Mouse (Mus musculus): ENCODE measurements around the gene Dynlt1b. TPM values are rescaled to one million over a fixed set of nuclear protein-coding genes. Genes with fewer than 3 reads are reported as not detected.
"Not testable (repeated sequence)": the region's sequence is repeated elsewhere in the genome, so short reads cannot be mapped to it uniquely, and the experiment has no call there.

The Dynlt1b gene
- 10 to 100 TPM; 26.8 to 30.7 TPM for total RNA-seq (2021)
- long read RNA-seq, partial matches to known transcripts = 2 of 13 reads
- long read RNA-seq, other reads (novel, unspliced or antisense) = 10 of 13 reads

DNA sequence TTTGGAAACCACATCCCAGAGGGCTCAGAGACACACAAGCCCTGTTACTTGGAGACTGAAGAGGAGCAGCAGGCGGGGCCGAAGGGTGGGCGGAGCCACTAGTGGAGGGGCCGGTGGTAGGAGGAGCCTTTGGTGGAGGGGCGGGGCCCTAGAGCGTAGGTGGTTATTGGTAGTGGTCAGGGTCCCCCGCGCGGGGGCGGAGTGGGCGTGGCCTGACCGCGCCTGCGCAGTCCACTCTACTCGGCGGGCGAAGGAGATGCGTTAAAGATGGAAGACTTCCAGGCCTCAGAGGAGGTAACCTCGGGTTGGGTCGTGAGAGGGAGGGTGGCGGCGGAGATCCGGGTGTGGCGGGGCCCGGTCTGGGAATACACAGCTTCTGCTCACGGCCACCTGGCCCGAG lies at the start of gene Dynlt1b:
Dynlt1b (plus strand) TSS at position 168 of the 400 bp plus-strand sequence.
- peak; percentile 100 for DNase-seq (ENCODE audit: low spot score in 2 of 2)

DNA sequence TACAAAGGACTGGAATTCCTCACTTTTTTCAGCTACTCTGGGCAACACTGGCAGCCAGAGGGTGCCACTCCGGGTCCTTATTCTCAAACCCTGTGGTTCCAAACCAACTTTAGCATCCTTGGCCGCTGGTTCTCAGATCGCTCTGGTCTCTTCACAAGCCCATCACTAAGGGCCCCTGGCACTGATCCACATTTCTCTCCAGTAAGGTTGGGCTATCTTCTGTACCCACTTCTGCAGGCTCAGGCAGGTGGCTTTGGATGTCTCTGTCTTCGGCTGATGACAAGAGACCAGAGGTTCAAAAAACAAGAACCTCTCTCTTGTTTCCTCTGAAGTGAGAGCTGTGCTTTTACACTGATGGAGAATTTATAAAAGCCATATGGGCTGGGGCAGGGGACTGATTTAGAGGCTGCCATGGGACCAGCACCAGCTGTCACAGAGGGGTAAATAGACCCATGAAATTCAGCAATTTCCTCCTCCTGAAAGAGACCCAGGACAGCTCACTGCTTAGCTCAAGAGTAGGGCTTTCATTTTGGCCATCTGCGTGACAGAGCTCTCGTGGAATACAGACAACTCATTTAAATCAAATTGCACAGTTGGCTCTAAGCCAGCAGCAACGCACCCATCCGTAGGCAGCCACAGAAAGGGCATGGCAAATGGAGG lies 49.6 kb upstream of the Dynlt1b start:
- not testable (repeated sequence) for DNase-seq (ENCODE audit: low spot score in 2 of 2)

DNA sequence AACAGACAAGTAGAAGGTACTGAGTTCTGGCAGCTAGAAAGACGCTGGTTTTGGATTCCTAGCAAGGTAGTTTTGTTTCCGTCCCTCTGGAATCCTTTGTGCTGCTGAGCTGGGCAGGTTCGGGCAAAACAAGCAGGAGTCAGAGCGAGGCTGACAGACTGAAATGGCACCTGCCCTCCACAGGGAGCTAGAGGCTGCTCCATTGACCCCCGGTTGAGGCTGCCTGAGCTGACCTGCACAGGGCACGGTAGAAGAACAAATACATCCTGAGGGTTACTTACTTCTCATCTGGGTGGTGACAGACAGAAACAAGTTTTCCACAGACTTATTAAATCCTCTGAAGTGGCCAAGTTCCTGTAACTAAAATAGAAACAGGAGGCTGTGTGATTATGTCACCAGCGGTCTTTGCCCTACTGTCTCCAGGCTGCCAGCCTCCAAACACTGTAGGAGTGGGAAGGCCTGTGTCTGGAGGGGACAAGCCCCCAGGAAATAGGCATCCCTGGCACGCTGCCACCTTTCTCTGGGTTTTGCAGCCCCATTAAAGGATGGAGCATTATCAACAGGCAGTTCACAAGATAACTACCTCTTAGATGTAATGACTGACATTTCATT lies 48.7 kb upstream of the Dynlt1b start:
- DNase-seq (ENCODE audit: low spot score in 2 of 2) = not testable (repeated sequence)

DNA sequence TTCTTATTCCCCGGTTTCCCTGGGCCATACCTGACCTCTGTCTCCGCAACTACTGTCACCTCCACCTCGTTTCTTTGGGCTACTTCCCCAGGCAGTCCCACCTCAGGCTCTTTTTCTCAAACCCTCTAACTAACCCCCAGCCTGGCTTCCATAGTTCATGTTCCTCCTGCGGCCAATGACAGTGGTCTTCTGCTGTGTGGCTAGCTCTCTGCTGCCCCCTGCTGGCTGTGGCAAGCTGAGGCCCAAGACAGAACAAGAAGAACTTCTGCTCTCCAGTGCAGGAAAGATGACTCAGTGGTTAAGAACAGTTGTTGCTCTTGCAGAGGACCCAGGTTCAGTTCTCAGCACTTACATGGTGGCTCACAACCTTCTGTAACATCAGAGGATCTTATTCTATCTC lies 43.0 kb upstream of the Dynlt1b start:
- not testable (repeated sequence) for DNase-seq (ENCODE audit: low spot score in 2 of 2)

DNA sequence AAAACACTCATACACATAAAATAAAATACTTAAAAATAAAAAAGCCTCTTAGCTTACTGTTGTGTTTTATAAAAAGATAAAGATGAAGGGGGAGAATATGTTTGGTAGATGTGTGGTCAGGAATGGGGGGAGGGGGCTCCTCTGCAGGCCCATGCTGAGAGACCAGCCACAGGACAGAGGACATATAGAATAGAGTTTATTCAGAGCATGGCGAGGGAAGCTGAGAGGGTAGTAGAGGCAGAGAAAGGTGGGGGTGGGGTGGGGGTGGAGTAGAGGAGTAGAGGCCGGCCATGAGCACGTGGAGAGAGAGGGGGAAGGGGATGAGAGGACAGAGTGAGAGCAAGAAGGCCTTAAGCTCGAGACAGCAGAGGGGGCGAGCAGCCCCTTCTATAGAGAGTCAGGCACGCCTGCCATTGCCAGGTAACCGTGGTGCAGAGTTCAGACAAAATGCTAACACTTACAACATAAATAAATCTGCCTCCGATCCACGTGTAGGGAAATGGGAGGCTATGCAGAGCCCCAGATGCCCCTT lies 42.5 kb upstream of the Dynlt1b start:
- DNase-seq (ENCODE audit: low spot score in 2 of 2) = not testable (repeated sequence)

DNA sequence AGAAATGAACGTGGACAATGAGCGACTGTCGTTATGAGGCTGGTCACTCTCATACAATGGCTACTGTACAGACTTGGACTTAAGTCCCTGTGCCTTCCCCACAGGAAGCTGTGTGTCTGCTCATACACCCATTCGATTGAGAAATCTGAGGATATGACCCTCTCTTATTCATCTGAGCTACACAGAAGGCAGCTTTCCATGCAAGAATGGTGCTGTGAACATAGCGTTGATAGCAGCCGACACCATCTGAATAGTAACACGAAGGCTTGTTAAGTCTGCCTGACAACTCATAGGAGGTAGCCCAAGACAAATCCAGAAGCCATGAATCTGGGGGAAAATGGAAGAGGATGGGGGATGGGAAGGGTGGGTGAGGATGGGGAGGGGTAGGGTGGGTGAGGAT lies 40.4 kb upstream of the Dynlt1b start:
- DNase-seq (ENCODE audit: low spot score in 2 of 2) = not testable (repeated sequence)

DNA sequence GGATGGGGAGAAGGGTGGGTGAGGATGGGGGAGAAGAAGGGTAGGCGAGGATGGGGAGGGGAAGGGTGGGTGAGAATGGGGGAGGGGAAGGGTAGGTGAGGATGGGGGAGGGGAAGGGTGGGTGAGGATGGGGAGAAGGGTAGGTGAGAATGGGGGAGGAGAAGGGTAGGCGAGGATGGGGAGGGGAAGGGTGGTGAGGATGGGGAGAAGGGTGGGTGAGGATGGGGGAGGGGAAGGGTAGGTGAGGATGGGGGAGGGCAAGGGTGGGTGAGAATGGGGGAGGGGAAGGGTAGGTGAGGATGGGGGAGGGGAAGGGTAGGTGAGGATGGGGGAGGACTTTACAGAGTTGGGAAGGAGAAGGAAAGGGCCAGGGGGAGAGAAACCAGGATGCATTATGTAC lies 39.2 kb upstream of the Dynlt1b start:
- not testable (repeated sequence) for DNase-seq (ENCODE audit: low spot score in 2 of 2)

DNA sequence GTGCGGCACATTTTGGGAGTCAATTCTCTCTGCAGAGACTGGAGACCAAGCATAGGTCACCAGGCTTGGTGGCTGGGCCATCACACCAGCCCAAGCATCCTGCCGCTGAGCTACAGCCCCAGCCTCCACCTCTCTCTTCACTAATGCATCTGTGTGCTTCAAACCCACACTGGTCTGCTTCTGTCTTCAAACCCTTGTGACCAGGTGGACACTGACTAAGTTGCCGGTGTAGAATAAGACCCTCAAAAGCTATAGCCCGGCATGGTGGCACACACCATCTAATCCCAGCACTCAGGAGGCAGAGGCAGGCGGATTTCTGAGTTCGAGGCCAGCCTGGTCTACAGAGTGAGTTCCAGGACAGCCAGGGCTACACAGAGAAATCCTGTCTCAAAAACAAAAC lies 38.2 kb upstream of the Dynlt1b start:
- DNase-seq (ENCODE audit: low spot score in 2 of 2) = not testable (repeated sequence)

DNA sequence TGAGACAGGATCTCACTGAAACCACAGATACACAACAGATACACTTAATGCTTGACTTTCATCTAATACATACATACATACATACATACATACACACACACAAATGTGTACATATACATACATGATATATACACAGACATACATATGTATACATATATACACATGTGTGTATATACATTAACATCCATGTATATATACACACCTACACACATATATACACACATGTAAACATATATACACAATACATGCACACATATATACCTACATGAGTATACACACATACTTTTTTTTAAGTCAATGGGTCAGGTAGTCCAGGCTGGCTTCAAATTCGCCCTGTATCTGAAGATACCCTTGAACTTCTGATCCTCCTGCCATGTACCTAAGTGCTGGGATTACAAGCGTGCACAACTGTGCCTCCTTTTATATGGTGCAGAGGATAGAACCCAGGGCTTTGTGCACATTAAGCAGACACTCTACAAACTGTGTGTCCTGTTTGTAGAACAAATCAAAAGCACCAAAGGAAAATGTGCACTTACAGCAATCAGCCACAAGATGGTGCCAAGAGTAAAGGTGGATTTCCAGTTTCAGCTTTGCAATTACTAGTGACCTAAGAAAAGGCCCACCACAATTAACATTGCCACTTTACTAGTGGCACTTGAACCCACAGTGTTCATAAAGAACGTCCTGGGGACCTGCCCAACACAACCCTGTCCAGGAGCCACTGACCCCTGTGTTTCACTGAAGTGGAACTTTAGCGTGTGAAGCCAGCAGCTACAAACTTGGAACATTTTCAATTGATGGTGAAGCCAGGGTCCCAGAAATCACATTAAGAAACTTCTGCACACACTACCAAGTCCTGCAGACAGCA lies 37.2 kb upstream of the Dynlt1b start:
- DNase-seq (ENCODE audit: low spot score in 2 of 2) = not testable (repeated sequence)

DNA sequence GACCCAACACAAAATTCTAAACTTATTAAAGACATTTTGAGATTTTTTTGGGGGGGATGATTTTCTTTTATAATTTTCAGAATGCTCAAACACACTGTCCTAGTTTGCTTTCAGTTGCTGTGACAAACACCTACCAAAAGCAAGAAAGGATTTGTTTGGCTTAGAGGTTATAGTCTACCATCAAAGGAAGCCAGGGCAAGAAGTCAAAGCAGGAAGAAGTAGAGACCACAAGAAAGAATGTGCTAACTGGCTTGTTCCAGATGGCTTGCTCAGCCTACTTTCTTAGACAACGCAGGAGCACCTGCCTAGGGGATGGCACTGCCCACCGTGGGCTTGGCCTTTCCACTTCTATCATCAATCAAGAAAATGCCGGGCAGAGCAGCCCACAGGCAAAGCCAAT lies 31.8 kb upstream of the Dynlt1b start:
- not testable (repeated sequence) for DNase-seq (ENCODE audit: low spot score in 2 of 2)

DNA sequence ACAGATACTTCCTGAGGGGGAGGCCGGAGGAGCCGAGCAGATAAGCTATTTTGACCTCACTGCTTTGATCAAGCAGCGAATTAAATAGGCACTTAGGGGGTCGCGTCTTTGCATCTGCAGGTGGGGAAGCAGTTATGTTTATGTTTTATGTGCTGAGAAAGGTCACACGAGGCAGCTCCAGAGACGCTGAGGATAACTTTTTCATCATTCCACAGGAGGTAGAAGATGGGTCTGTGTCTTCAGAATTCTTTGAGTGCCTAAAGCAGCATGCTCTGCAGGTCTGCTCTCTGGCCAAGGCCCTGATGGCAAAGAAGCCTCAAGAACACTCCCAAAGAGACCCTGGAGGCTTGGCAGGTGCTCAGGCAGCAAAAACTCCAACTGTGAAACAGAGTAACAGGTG lies 31.1 kb upstream of the Dynlt1b start:
- not testable (repeated sequence) for DNase-seq (ENCODE audit: low spot score in 2 of 2)

DNA sequence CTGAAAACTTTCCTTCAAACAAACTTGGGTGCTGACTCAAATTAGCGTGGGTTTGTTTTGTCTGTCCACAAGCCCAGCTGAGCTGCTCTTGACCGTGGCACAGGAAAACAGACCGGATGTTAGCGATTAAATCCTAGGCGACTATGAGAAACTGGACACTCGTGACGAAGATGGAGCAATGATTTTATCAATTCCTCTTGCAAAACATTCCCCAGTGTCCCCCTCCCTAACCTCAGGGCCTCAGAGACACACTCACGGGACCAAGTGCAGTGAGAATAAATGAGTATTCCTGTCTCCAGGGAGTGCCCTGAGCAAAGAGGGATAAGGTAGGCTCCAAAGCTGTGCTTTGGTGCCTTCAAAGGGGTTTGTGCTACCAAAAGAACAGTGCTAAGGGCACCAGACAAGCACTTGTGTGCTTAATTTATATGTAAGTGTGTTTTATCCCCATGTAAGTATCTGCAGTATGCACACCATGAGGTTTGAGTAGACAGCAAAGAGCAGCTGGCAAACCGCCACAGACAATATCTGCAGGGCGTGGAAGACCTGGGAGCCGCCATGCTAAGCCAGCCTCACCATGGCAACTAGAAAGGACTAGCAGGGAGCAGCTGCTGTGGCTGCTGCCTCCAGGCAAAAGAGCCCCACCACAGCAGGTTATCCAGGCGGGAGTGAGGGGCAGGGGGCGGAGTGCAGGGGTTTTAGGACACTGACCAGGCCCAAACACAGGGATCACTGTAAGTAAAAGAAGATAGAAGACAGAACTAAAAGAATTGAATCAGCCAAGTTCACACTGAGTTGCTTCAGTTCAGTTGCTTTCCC lies 30.4 kb upstream of the Dynlt1b start:
- peak in 1 of 2 experiments; percentile 17 for DNase-seq (ENCODE audit: low spot score in 2 of 2)

DNA sequence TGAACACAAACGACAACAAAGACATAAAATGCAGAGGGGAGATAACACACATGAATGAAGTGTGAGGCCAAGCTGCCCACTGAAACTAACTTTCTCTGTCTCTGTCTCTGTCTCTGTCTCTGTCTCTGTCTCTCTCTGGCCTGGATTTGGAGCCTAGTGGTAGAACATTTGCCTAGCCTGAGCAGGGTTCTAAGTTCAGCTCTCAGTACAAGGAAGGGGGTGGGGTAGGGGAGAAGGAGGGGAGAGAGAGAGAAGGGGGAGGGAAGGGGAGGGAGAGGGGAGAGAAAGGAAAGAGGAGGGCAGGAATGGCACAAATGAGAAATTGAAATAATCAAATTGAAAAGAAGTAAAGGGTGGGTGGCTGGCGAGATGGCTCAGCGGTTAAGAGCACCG lies 29.8 kb upstream of the Dynlt1b start:
- not testable (repeated sequence) for DNase-seq (ENCODE audit: low spot score in 2 of 2)

DNA sequence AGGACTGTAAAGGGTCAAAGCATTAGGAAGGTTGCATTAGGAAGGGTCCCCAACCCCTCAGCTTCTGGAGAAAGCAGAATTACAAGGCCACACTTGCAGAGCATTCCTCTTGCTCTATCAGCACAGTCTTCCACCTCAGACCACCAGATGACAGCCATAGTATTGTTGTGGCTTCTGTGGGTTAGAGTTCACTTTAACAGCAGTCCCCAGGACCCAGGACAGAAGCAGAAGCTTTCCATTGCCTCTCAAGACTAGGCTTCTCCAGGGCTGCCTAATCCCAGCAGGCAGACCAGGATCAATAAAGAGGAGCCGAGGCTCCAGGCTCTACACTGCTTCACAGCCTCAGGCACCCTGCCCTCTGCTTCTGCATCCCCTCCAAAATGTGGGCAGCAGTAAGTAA lies 25.4 kb upstream of the Dynlt1b start:
- not testable (repeated sequence) for DNase-seq (ENCODE audit: low spot score in 2 of 2)

DNA sequence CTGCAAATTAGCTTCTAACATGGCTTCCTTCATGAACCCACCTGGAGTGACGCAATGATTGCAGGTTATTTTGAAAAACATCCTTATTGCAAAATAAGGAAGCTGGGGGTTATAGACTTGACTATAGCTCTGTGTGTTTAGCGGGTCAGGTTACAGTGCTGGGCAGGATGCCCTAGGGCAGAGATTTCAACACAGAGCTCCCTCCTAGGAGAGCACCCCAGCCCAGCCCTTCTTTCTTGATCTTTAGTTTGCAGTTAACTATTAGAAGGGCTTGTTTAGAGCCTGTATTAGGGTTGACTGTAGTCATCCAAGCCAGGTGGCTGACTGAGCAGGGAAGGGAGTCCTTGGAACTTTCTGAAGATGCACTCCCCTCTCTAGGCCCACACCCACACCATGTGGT lies 22.9 kb upstream of the Dynlt1b start:
- not testable (repeated sequence) for DNase-seq (ENCODE audit: low spot score in 2 of 2)

DNA sequence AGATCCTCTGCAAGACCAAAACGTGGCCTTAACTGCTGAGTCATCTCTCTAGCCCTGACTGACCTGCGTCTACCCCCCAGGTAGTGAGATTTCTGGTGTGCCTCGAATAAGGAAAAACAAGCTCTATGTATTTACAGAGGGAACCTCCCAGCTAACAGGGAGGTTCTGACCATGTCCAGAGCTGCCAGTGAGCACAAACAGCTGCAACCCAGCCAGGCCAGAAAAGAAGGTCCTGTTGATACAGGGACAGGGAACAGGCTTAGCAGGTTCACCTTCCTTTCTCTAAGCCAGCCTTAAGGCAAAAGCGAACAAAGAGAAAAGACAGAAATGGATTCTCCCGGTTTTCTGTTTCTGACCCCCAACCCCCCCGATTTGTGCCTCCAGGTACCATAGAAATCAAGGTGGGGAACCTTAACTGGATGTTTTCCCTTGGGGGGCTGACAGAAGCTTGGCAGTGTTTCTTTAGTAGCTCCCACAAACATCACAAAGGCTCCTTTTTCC lies 19.1 kb upstream of the Dynlt1b start:
- DNase-seq (ENCODE audit: low spot score in 2 of 2) = not testable (repeated sequence)

DNA sequence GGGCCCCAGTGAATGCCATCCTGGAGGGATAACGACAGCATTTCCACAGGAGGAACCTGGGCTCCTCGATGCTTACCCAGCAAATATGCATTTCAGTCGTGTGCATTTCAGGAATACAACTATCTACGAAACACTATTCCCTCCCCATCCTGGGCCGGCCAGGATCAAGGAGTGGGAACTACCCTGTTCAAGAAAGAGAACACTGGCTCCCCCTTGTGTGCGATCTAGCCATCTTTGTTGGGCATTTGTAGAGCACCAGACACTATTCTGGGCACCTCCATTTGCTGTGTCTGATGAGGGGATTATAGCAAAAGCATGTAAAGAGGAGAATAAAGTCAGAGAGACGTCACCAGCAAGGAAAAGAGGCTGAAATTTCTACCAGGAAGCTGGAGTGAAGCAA lies 12.8 kb upstream of the Dynlt1b start:
- DNase-seq (ENCODE audit: low spot score in 2 of 2) = not testable (repeated sequence)

DNA sequence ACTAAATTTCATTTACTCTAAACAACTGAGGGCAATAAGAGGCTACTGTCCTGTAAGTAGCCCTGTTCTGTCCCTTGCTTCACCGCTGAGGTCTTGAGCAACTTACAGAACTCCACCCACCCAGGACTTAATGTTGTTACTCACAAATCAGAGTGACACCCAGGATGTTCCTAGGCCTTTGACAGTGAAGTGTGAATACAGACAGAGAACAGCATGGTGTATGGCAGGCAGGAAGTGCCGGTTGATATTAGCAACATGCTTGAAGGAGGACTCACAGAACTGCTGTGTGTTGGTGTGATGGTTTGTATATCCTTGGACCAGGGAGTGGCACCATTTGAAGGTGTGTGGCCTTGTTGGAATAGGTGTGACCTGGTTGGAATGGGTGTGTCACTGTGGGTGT lies 9.4 kb upstream of the Dynlt1b start:
- DNase-seq (ENCODE audit: low spot score in 2 of 2) = not testable (repeated sequence)

DNA sequence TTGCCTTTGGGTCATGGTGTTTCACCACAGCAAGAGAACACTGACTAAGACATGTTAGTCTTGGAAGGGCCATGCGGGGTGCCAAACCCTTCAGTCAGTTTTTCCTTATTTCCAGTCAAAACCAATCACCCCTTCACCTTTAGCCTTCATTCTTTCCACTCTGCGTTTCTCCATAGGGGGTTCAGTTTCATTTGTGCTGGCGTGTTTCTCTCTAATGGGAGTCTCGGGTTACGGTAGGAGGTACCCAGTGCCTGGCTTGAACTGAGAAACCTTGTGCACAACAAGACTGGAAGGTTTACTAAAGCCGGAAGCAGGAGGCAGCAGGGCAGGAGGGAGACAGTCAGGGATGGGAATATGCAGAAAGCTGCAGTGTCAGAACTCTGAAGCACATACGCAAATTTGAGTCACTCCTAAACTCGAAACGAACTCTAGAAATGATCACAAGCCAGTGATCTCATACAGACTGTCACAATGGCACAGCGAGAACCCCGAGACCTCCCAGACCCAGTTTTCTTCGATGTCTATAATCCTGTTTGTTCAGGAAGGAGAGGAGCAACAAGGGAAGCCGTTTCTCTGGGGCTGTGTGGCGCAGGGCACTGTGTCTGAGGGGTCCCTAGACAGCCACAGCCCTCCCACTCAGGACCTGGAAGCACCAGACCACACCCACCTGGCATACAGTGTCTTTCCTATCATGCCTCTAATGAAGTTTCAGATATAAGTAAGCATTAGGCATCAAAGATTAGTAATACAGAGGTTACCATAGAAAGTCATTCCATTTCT lies 8.2 kb upstream of the Dynlt1b start:
- not testable (repeated sequence) for DNase-seq (ENCODE audit: low spot score in 2 of 2)

DNA sequence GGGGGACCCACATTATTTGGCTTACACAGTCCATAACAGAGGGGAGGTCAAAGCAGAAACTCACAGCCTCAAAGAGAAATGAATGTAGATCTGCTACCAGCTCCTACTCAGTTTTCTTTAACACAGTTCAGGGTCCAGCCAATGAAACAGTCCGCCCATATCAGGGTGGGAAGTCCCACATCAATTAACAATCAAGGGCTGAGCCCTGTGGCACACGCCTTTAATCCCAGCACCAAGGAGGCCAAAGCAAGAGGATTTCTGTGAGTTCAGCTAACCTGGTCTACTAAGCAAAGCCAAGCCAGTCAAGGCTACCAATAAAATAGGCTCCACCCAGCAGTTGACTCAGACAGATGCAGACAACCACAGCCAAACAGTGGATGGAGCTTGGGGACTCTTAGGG lies 7.5 kb upstream of the Dynlt1b start:
- not testable (repeated sequence) for DNase-seq (ENCODE audit: low spot score in 2 of 2)
